Mouse (Mus musculus) spleen, adult 2 months (tissue): ENCODE results near the gene Gm37240.

ENCODE experiments used
- CTCF ChIP-seq: fragments of 200-500 bp; IDR thresholded peaks from 2 replicates; pipeline ENCODE4 v1.5.1; 2011; ENCODE audit warnings: mild to moderate bottlenecking, inconsistent platforms; ENCODE audit not compliant: insufficient read depth, insufficient read length, insufficient replicate concordance; ENCODE audit errors: extremely low read depth
- POLR2A ChIP-seq: fragments of 200-500 bp; IDR thresholded peaks from 2 replicates; pipeline ENCODE4 v1.6.1; 2011; ENCODE audit warnings: low read depth, low read length, inconsistent platforms

DNA sequence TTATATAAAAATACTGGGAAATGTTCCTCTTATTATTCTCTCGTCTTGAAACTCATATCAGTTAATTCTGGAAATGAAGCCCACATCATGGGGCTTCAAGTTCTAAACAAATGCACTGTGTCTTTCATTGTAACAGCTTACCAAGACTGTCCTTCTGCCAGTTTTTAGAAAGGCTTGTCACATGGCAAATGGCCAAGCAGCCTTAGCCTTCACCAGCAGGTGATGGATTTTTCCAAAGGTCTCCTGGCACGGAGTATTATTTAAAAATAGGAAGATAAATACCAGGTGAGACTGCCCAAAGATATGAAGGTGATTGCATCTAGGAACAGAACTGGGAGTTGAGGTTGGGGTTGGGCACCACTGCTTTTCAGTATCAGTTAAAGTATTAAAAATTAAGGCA, 304.6 kb downstream of the Gm37240 start:
- TF ChIP-seq CTCF (no peak), POLR2A (no peak)
